Mouse (Mus musculus): ENCODE data around the gene Snx7. TPM values are rescaled to one million over a fixed set of nuclear protein-coding genes. Genes with fewer than 3 reads are reported as not detected.

Snx7 gene
- polyA plus RNA-seq, 1 experiment: 4.4 TPM

DNA sequence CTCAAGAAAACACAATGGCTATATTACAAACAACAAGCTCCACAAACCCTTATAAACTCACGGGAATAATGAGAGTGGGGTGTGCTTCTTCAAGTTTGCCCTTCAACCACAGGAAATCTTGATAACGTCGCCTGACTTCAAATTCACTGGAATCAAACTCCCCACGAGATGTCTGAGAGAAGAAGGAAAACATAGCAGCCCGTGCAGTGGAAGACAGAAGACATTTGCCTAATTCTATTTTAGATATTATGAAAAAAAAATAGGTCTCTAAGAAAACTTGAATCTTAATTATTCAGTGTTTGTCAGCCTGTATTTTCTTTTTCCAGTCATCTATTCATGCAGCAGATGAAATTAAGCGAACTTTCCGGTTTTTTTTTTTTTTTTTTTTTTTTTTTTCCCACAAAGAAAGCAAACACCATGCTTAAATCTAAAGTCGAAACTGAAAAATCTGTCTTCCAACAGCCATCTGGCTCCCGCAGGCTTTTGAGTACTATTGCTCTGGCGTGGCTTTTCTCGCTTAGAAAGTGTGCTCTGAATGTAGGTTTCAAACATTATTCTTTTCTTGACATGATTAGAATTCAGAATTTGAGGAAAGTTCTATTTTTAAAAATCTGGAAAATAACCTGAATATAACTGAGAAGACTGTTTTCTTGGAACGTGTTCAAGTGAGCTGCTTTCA lies 28.7 kb downstream of the Snx7 start:
- H3K4me3 ChIP-seq (replicated peaks; ENCODE audit: control insufficient read depth, low read depth, low read length): no peak overlapping the region
- no peak overlapping the region for H3K27ac ChIP-seq (ENCODE audit: control insufficient read depth, insufficient read depth, low read depth, low read length, poor library complexity)
- no peaks in the 10 kb centered on the region for H3K4me1 ChIP-seq (ENCODE audit: control insufficient read depth, insufficient read depth, low read length)
- TF ChIP-seq CTCF (IDR thresholded peaks at IDR 0.05; ENCODE audit: control insufficient read depth, insufficient read depth, low read length) (no peak), POLR2A (IDR thresholded peaks at IDR 0.05; ENCODE audit: borderline replicate concordance, control insufficient read depth, low read depth, low read length) (no peak)
- WGBS: 75% methylated on average over 12 of the region's 12 CpGs

DNA sequence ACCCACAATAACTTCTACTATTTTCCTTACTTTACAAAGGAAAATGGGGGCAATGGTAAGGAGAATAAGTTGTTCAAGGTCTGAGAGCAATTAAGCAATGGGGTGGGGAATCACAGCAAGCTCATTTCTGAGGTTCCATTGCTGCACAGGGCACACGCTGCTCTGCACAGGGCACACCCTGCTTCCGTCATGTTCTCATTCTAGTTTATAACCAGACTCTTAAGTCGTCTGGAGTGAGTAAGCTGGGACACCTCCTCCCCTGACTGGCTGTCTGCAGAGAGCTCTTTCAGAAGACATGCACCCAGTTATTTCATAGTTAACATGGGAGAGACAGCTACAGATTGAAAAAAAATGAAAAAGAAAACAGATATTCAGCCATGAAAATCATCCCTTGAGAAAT lies 30.7 kb downstream of the Snx7 start:
- H3K4me1 ChIP-seq (ENCODE audit: control insufficient read depth, insufficient read depth, low read length): no peaks in the 10 kb centered on the region
- H3K27ac ChIP-seq (ENCODE audit: control insufficient read depth, insufficient read depth, low read depth, low read length, poor library complexity): no peak overlapping the region
- TF ChIP-seq POLR2A (IDR thresholded peaks at IDR 0.05; ENCODE audit: borderline replicate concordance, control insufficient read depth, low read depth, low read length): no peak
- no peak for TF ChIP-seq CTCF (IDR thresholded peaks at IDR 0.05; ENCODE audit: control insufficient read depth, insufficient read depth, low read length)
- WGBS: 89% methylated on average over 3 of the region's 3 CpGs
- no peak overlapping the region for H3K4me3 ChIP-seq (replicated peaks; ENCODE audit: control insufficient read depth, low read depth, low read length)

DNA sequence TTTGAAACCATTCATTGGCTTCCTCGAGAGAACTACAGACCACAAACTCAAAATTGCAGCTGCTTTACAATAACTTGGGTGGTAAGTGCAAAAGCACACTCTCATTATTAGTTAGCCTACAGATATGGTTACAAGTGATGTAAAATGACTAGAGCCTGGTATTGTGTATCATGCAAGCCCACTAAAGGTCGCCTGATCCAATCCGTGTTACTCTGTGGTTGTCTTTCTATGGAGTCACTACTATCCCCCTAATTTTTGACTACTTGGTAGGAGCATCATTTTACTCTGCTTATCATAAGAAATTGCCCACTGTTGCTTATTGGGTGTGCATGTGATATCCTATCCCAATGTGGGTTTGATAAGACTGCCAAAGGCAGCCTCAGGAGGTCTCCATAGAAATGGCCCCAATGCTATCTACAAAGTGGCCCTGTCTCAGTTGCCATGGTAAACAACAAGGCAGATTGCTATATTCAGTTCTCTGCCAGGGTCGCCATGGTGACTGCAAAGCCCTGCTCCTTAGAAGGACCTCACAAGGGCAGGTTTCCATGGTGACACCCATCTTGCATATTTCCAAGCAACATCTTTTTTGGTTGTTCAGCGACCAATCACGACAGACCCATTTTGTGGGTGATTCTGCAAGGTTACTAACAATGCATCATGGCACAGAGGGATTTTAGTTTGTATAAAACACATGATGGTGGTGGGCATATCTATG lies 42.1 kb downstream of the Snx7 start:
- Histone ChIP-seq H3K4me1 (ENCODE audit: control insufficient read depth, insufficient read depth, low read length) (no peaks in the 10 kb centered on the region), H3K27ac (ENCODE audit: control insufficient read depth, insufficient read depth, low read depth, low read length, poor library complexity) (no peak overlapping the region), H3K4me3 (replicated peaks; ENCODE audit: control insufficient read depth, low read depth, low read length) (no peak overlapping the region)
- WGBS: 83% methylated on average over 6 of the region's 6 CpGs
- TF ChIP-seq POLR2A (IDR thresholded peaks at IDR 0.05; ENCODE audit: borderline replicate concordance, control insufficient read depth, low read depth, low read length) (no peak), CTCF (IDR thresholded peaks at IDR 0.05; ENCODE audit: control insufficient read depth, insufficient read depth, low read length) (no peak)

DNA sequence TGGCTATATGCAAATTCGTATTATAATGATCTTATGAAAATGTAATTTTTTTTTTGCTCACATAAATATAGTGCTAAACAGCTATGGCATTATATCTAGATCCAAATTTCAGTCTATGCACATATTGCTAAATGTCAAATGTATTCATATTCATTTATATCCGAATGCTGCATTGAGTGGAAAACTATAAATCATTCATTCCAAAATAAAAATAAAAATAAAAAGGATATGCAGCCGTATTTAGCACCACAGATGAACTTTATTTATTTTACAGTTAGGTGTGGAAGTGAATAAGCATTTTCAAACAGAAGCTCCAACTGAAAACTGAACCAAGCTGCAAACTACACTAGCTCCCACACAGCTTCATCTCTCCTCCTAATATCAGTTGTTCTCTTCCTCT lies 45.5 kb downstream of the Snx7 start:
- TF ChIP-seq CTCF (IDR thresholded peaks at IDR 0.05; ENCODE audit: control insufficient read depth, insufficient read depth, low read length) (no peak), POLR2A (IDR thresholded peaks at IDR 0.05; ENCODE audit: borderline replicate concordance, control insufficient read depth, low read depth, low read length) (no peak)
- Histone ChIP-seq H3K27ac (ENCODE audit: control insufficient read depth, insufficient read depth, low read depth, low read length, poor library complexity) (no peak overlapping the region), H3K4me1 (ENCODE audit: control insufficient read depth, insufficient read depth, low read length) (no peaks in the 10 kb centered on the region), H3K4me3 (replicated peaks; ENCODE audit: control insufficient read depth, low read depth, low read length) (no peak overlapping the region)
- 78% methylated on average over 3 of the region's 3 CpGs for WGBS

DNA sequence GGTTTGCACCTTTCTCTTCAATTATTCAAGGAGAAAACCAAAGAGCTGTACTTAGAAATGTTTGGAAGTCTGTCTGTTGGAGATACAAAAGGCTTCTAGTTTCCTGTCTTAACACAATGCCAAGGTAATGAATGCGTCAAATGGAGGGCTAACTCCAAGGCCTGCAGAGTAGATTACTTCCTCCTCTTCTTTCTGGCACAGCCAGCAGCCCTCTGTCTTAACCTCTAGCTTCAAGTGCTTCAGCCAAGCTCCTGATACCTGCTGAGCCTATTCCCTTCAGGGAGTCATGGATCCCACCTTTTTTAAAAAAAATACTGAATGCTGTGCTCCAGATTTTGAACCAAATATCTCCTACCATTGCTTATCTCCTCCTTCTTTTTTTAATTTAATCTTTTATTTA lies 51.1 kb downstream of the Snx7 start:
- no peak overlapping the region for H3K27ac ChIP-seq (ENCODE audit: control insufficient read depth, insufficient read depth, low read depth, low read length, poor library complexity)
- 96% methylated on average over 1 of the region's 1 CpGs for WGBS
- no peaks in the 10 kb centered on the region for H3K4me1 ChIP-seq (ENCODE audit: control insufficient read depth, insufficient read depth, low read length)
- TF ChIP-seq CTCF (IDR thresholded peaks at IDR 0.05; ENCODE audit: control insufficient read depth, insufficient read depth, low read length) (no peak), POLR2A (IDR thresholded peaks at IDR 0.05; ENCODE audit: borderline replicate concordance, control insufficient read depth, low read depth, low read length) (no peak)
- H3K4me3 ChIP-seq (replicated peaks; ENCODE audit: control insufficient read depth, low read depth, low read length): no peak overlapping the region

DNA sequence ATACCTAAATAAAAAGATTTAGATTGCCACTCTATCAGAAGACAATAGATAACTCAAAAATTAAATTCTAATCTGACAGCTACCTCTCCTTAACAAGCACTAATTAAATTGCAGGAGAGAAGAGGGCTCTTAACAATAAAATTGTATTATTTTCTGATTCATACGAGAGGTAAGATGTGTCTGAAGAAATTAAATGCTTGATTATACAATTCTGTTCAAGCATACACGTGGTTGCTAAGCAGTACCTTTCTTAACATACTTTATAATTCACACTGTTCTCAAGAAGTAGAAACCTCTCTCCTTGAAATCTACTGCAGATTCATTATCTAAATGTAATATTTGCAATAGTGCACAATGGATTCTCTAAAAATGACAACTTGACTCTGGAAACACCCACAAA lies 54.5 kb downstream of the Snx7 start:
- no peak overlapping the region for H3K4me3 ChIP-seq (replicated peaks; ENCODE audit: control insufficient read depth, low read depth, low read length)
- no peak overlapping the region for H3K27ac ChIP-seq (ENCODE audit: control insufficient read depth, insufficient read depth, low read depth, low read length, poor library complexity)
- no peaks in the 10 kb centered on the region for H3K4me1 ChIP-seq (ENCODE audit: control insufficient read depth, insufficient read depth, low read length)
- TF ChIP-seq CTCF (IDR thresholded peaks at IDR 0.05; ENCODE audit: control insufficient read depth, insufficient read depth, low read length) (no peak), POLR2A (IDR thresholded peaks at IDR 0.05; ENCODE audit: borderline replicate concordance, control insufficient read depth, low read depth, low read length) (no peak)
- 69% methylated on average over 2 of the region's 2 CpGs for WGBS

DNA sequence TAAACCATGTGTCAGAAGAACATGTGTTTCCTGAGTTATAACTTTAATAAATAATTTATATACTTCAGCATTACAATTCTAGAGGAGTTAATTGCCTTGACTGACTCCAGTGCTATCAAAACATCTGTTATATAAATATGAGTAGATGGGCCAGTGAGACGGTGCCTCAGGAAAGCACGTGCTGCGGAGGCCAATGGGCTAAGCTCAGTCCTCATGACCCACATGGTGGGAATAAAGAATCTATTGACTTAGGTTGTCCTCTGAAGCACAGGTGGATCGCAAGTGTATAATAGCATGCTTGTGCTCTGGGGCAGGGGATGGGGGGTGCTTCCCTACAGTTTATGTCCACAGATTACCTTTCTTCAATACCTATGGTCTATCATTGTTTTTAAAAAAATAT lies 56.6 kb downstream of the Snx7 start:
- no peak overlapping the region for H3K27ac ChIP-seq (ENCODE audit: control insufficient read depth, insufficient read depth, low read depth, low read length, poor library complexity)
- TF ChIP-seq POLR2A (IDR thresholded peaks at IDR 0.05; ENCODE audit: borderline replicate concordance, control insufficient read depth, low read depth, low read length) (no peak), CTCF (IDR thresholded peaks at IDR 0.05; ENCODE audit: control insufficient read depth, insufficient read depth, low read length) (no peak)
- 83% methylated on average over 4 of the region's 4 CpGs for whole genome bisulfite sequencing

DNA sequence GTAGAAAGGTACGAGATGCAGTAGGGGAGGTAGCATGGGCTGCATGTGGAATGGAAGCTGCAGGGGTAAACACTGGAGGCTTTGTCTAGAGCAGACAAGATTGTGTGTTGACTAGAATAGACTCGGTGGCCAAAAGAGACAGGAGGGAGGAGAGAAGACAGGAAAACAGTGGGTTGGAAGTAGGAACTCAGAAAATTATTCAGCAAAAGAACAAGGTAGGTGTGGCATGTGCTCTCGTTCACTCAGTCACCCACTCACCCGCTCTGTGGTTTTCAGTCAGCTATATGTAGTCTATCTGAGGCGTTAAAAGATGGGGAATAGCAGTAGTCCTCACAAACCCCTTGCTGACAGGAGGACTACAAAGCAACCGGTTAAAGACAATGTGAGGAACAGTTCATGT lies 63.0 kb downstream of the Snx7 start:
- Histone ChIP-seq H3K27ac (ENCODE audit: control insufficient read depth, insufficient read depth, low read depth, low read length, poor library complexity) (no peak overlapping the region), H3K4me1 (ENCODE audit: control insufficient read depth, insufficient read depth, low read length) (no peaks in the 10 kb centered on the region), H3K4me3 (replicated peaks; ENCODE audit: control insufficient read depth, low read depth, low read length) (no peak overlapping the region)
- WGBS: 74% methylated on average over 6 of the region's 6 CpGs
- no peak for TF ChIP-seq CTCF (IDR thresholded peaks at IDR 0.05; ENCODE audit: control insufficient read depth, insufficient read depth, low read length)
- TF ChIP-seq POLR2A (IDR thresholded peaks at IDR 0.05; ENCODE audit: borderline replicate concordance, control insufficient read depth, low read depth, low read length): no peak

More for the DNA sequence above, 56.6 kb downstream of the Snx7 start:
- Histone ChIP-seq H3K4me3 (replicated peaks; ENCODE audit: control insufficient read depth, low read depth, low read length) (no peak overlapping the region), H3K4me1 (ENCODE audit: control insufficient read depth, insufficient read depth, low read length) (no peaks in the 10 kb centered on the region)

All from bone marrow, adult 2 months (tissue).